ENCODE assay signal across 8 mouse cellular contexts in genomic region chr4:149953621-149954481, GRCm38 (mm10). TPM values are rescaled to one million over a fixed set of nuclear protein-coding genes. Genes with fewer than 3 reads are reported as not detected.
DNase-seq lines count a peak whose midpoint lies in the region; ATAC-seq and TF ChIP-seq lines count a peak whose summit lies in the region.

No protein-coding gene starts in this region.

- peak overlapping the region; percentile 91 for H3K4me2 ChIP-seq in intestine, postnatal 0 days (replicated peaks; ENCODE audit: low read depth)
- H3K4me2 ChIP-seq in limb, embryonic 11.5 days (ENCODE audit: low read depth, severe bottlenecking), result peak overlapping the region; percentile 94
- H3K4me2 ChIP-seq in midbrain, embryonic 14.5 days (ENCODE audit: low read length), result peak overlapping the region; percentile 99

- TF ChIP-seq POLR2A in cerebellum, adult 2 months (IDR thresholded peaks at IDR 0.05; ENCODE audit: borderline replicate concordance, insufficient read depth, low read length), result no peak
- no peak for TF ChIP-seq POLR2A in brain, embryonic 14.5 days (IDR thresholded peaks at IDR 0.05; ENCODE audit: borderline replicate concordance, extremely low read depth, insufficient read depth, insufficient read length, poor library complexity, severe bottlenecking)

- peak overlapping the region; percentile 64 for H3K4me3 ChIP-seq in cerebellum, adult 2 months (replicated peaks; ENCODE audit: insufficient read depth, low read depth, low read length)
- H3K4me3 ChIP-seq in intestine, postnatal 0 days (ENCODE audit: low read depth, low read length), result peak overlapping the region; percentile 73
- H3K4me3 ChIP-seq in limb, embryonic 11.5 days (ENCODE audit: low read depth, low read length), result peak overlapping the region; percentile 61
- H3K4me3 ChIP-seq in midbrain, embryonic 14.5 days (replicated peaks; ENCODE audit: low read depth, low read length), result peak overlapping the region; percentile 55

- no peaks in the 10 kb centered on the region for H3K9me3 ChIP-seq in intestine, postnatal 0 days (ENCODE audit: control insufficient read depth)
- H3K9me3 ChIP-seq in limb, embryonic 11.5 days (ENCODE audit: control insufficient read depth, low read length), result no peaks in the 10 kb centered on the region
- no peaks in the 10 kb centered on the region for H3K9me3 ChIP-seq in midbrain, embryonic 14.5 days (ENCODE audit: control insufficient read depth, low read length)

- no peaks in the 10 kb centered on the region for H3K27me3 ChIP-seq in cerebellum, adult 2 months (ENCODE audit: control insufficient read depth, insufficient read depth, low read length)
- H3K27me3 ChIP-seq in intestine, postnatal 0 days (replicated peaks; ENCODE audit: control insufficient read depth, insufficient read depth, low read length), result no peaks in the 10 kb centered on the region
- H3K27me3 ChIP-seq in limb, embryonic 11.5 days (ENCODE audit: control insufficient read depth, insufficient read depth, low read length), result peaks cover 7% of the 10 kb centered on the region; the same call in 1 of the 2 replicates
- H3K27me3 ChIP-seq in midbrain, embryonic 14.5 days (ENCODE audit: control insufficient read depth, insufficient read depth, low read length), result peaks cover 52% of the 10 kb centered on the region

- DNase-seq in cerebellum, adult 2 months, result peak; percentile 32 to 53
- no peak for DNase-seq in cerebellum, adult 9-10 months
- peak; percentile 82 for DNase-seq in brain, embryonic 14.5 days (ENCODE audit: low read depth)
- DNase-seq in gastrocnemius, postnatal 4 days (ENCODE audit: low spot score in 2 of 2), result peak; percentile 48 to 65
- peak; percentile 61 for DNase-seq in limb, embryonic 11.5 days (ENCODE audit: low spot score)
- peak; percentile 65 for DNase-seq in midbrain, embryonic 14.5 days
- peak; percentile 41 to 42 for DNase-seq in thymus, postnatal 10 days (ENCODE audit: low spot score in 2 of 2)

- H3K9ac ChIP-seq in intestine, postnatal 0 days (ENCODE audit: low read depth, low read length), result peak overlapping the region; percentile 80
- H3K9ac ChIP-seq in limb, embryonic 11.5 days (ENCODE audit: low read length), result peak overlapping the region; percentile 83
- H3K9ac ChIP-seq in midbrain, embryonic 14.5 days (replicated peaks; ENCODE audit: low read length), result peak overlapping the region; percentile 57

- H3K36me3 ChIP-seq in intestine, postnatal 0 days (ENCODE audit: control insufficient read depth, insufficient read depth), result 0 out of 2 replicates have a peak, but pooled peaks cover 7% of the 10 kb centered on the region
- H3K36me3 ChIP-seq in limb, embryonic 11.5 days (ENCODE audit: control insufficient read depth, insufficient read depth, low read length), result no peaks in the 10 kb centered on the region
- H3K36me3 ChIP-seq in midbrain, embryonic 14.5 days (ENCODE audit: control insufficient read depth, insufficient read depth, low read length), result no peaks in the 10 kb centered on the region

- peak overlapping the region; percentile 8; the same call in 1 of the 2 replicates for H3K27ac ChIP-seq in cerebellum, adult 2 months (ENCODE audit: insufficient read depth, low read length)
- peak overlapping the region; percentile 85 for H3K27ac ChIP-seq in intestine, postnatal 0 days (ENCODE audit: low read depth, low read length)
- H3K27ac ChIP-seq in limb, embryonic 11.5 days (replicated peaks; ENCODE audit: low read depth, low read length), result no peak overlapping the region
- no peak overlapping the region for H3K27ac ChIP-seq in midbrain, embryonic 14.5 days (replicated peaks; ENCODE audit: low read depth, low read length)

- TF ChIP-seq CTCF in cerebellum, adult 2 months (IDR thresholded peaks at IDR 0.05; ENCODE audit: borderline replicate concordance, insufficient read depth, low read depth, low read length), result no peak
- TF ChIP-seq CTCF in brain, embryonic 14.5 days (IDR thresholded peaks at IDR 0.05; ENCODE audit: borderline replicate concordance, extremely low read depth, insufficient read depth, insufficient read length), result no peak
- no peak for TF ChIP-seq CTCF in intestine, postnatal 0 days (IDR thresholded peaks at IDR 0.05; ENCODE audit: low read depth)

- H3K4me1 ChIP-seq in cerebellum, adult 2 months (ENCODE audit: control insufficient read depth, insufficient read depth, low read length), result peaks cover 5% of the 10 kb centered on the region
- peaks cover 14% of the 10 kb centered on the region; the same call in 1 of the 2 replicates for H3K4me1 ChIP-seq in intestine, postnatal 0 days (replicated peaks; ENCODE audit: control insufficient read depth, insufficient read depth, low read length)
- peaks cover 22% of the 10 kb centered on the region for H3K4me1 ChIP-seq in limb, embryonic 11.5 days (ENCODE audit: control insufficient read depth, insufficient read depth, low read length)
- H3K4me1 ChIP-seq in midbrain, embryonic 14.5 days (ENCODE audit: control insufficient read depth, insufficient read depth, low read length), result peaks cover 9% of the 10 kb centered on the region; the same call in 1 of the 2 replicates

- 0 out of 2 replicates have a peak, but pooled peaks have one; percentile 10 for ATAC-seq in intestine, postnatal 0 days
- no peak for ATAC-seq in limb, embryonic 11.5 days (ENCODE audit: insufficient number of reproducible peaks, low FRiP score, low TSS enrichment, low read depth)
- no peak for ATAC-seq in midbrain, embryonic 14.5 days (ENCODE audit: low FRiP score, low TSS enrichment)

- 4% methylated on average over 32 of the region's 32 CpGs for WGBS in cerebellum, adult 2 months
- 5% methylated on average over 32 of the region's 32 CpGs for WGBS in intestine, postnatal 0 days
- WGBS in limb, embryonic 11.5 days, result 7% methylated on average over 32 of the region's 32 CpGs
- WGBS in midbrain, embryonic 14.5 days, result 7% methylated on average over 32 of the region's 32 CpGs

RNA-seq across cellular contexts. Expression of gene Spsb1, which starts 1.0 kb away (rescaled TPM):
- 25.3 and 26.3 TPM in 2 replicates for polyA plus RNA-seq in cerebellum, adult 2 months (2012; rRNA removed)
- 5.2 and 6.4 TPM in 2 replicates for polyA plus RNA-seq in brain, embryonic 14.5 days (2012; rRNA removed)
- 10 to 100 TPM; 22.5 to 28.0 TPM for total RNA-seq in gastrocnemius, postnatal 4 days (2021)
- polyA plus RNA-seq in intestine, postnatal 0 days (2015; fragmentation: Nextera tagmentation; extraction: Ambion mirVana), result 26.4 and 26.5 TPM in 2 replicates
- 12.8 and 16.4 TPM in 2 replicates for polyA plus RNA-seq in limb, embryonic 11.5 days (2014; fragmentation: Nextera tagmentation; extraction: Ambion mirVana)
- 3.3 and 4.2 TPM in 2 replicates for polyA plus RNA-seq in midbrain, embryonic 14.5 days (2014; fragmentation: Nextera tagmentation; extraction: Ambion mirVana)

RNA-seq across cellular contexts. Expression of gene H6pd, which starts 55.0 kb away (rescaled TPM):
- polyA plus RNA-seq in cerebellum, adult 2 months (2012; rRNA removed), result 11.6 and 14.1 TPM in 2 replicates
- 3.2 and 5.8 TPM in 2 replicates for polyA plus RNA-seq in brain, embryonic 14.5 days (2012; rRNA removed)
- total RNA-seq in gastrocnemius, postnatal 4 days (2021), result 10 to 100 TPM; 66.0 to 71.0 TPM
- 33.1 and 37.5 TPM in 2 replicates for polyA plus RNA-seq in intestine, postnatal 0 days (2015; fragmentation: Nextera tagmentation; extraction: Ambion mirVana)
- 3.5 and 3.9 TPM in 2 replicates for polyA plus RNA-seq in limb, embryonic 11.5 days (2014; fragmentation: Nextera tagmentation; extraction: Ambion mirVana)
- polyA plus RNA-seq in midbrain, embryonic 14.5 days (2014; fragmentation: Nextera tagmentation; extraction: Ambion mirVana), result 1.5 and 1.7 TPM in 2 replicates

Comparison
In these comparisons a context has a peak if more than half of its experiments do, and no peak if none do; other contexts are left out.
1. H3K27ac ChIP-seq: peak in cerebellum, adult 2 months (single experiment) and intestine, postnatal 0 days (single experiment); none in limb, embryonic 11.5 days (single experiment) and midbrain, embryonic 14.5 days (single experiment).
2. Peak in every context shown above with its lines, with median percentiles within 50 percentile points of each other: H3K4me3 ChIP-seq, H3K4me2 ChIP-seq and H3K9ac ChIP-seq.